Mouse (Mus musculus) Patski (cell line): ENCODE data around the gene Crb1. TPM values are rescaled to one million over a fixed set of nuclear protein-coding genes. Genes with fewer than 3 reads are reported as not detected.
A peak's percentile ranks its signal among the peaks of the same experiment; 100 is the strongest.

Source experiments
- ATAC-seq: fragments of 100-300 bp; one replicate; pipeline ENCODE4 v1.8.0; 2021
- CTCF ChIA-PET: fragments of 350-600 bp; sonication (Branson Sonifier 250); formaldehyde crosslinking; loops from one replicate; lab custom pipeline; 2022; ENCODE audit warnings: inconsistent platforms; lab: Charles Lee
- POLR2A ChIA-PET: fragments of 350-600 bp; sonication (Branson Sonifier 250); formaldehyde crosslinking; loops from one replicate; lab custom pipeline; 2022; ENCODE audit warnings: antibody characterized with exemption, inconsistent platforms; lab: Charles Lee
- DNase-seq: peaks from one replicate; pipeline ENCODE4 v3.0.0-alpha.2; 2011; ENCODE audit warnings: low read depth, low spot score
- H3K27me3 ChIP-seq: fragments of 371-371 bp; one replicate; pipeline ENCODE4 v1.5.1; 2021
- CTCF ChIP-seq: fragments of 100-300 bp; IDR thresholded peaks from one replicate; pipeline ENCODE4 v1.5.1; 2021
- in situ Hi-C: fragments of 300-500 bp; cut with MboI; formaldehyde crosslinking; loops from 3 replicates; pipeline ENCODE4 v1.11.1; 2018; ENCODE audit warnings: low pct_unique_long_range_greater_than_20kb, mixed read lengths
- polyA plus RNA-seq: library from polyadenylated mRNA; unstranded; gene quantifications from one replicate; pipeline ENCODE4 v1.2.3, GENCODE M21; 2021

The Crb1 gene
- polyA plus RNA-seq, 1 experiment from 2014 or later, result 0.06 TPM

GRCm38 (mm10) chr1:139224309-139224949 is 152.5 kb downstream of the Crb1 start:
- in situ Hi-C loops, result no loop called here
- no peak for DNase-seq
- TF ChIP-seq CTCF, result no peak
- H3K27me3 ChIP-seq, result peaks cover 37% of the 10 kb centered on the region
- ATAC-seq, result no peak
- POLR2A ChIA-PET, result no interaction called here
- CTCF ChIA-PET, result interaction anchor here (1.6 kb wide), 1 partner anchor 10 kb away, joined by 5 read pairs; no protein-coding TSS in a partner anchor

GRCm38 (mm10) chr1:139223804-139224203 is 153.1 kb downstream of the Crb1 start:
- in situ Hi-C loops, result no loop called here
- ATAC-seq (no peak), DNase-seq (no peak)
- ChIA-PET CTCF (interaction anchor here (1.6 kb wide), 1 partner anchor 9 kb away, joined by 5 read pairs; no protein-coding TSS in a partner anchor), POLR2A (no interaction called here)
- H3K27me3 ChIP-seq, result peaks cover 37% of the 10 kb centered on the region
- TF ChIP-seq CTCF, result no peak

GRCm38 (mm10) chr1:139215311-139215710 is 161.6 kb downstream of the Crb1 start:
- ATAC-seq (no peak), DNase-seq (no peak)
- peaks cover 21% of the 10 kb centered on the region for H3K27me3 ChIP-seq
- in situ Hi-C loops, result no loop called here
- no peak for TF ChIP-seq CTCF
- ChIA-PET CTCF (no interaction called here), POLR2A (no interaction called here)

GRCm38 (mm10) chr1:139210505-139210904 is 166.4 kb downstream of the Crb1 start:
- TF ChIP-seq CTCF, result no peak
- in situ Hi-C loops, result no loop called here
- ATAC-seq (peak; percentile 64), DNase-seq (no peak)
- peaks cover 28% of the 10 kb centered on the region for H3K27me3 ChIP-seq
- CTCF ChIA-PET, result no interaction called here
- POLR2A ChIA-PET, result no interaction called here

- TF ChIP-seq CTCF, result no peak
- DNase-seq (no peak), ATAC-seq (peak; percentile 55)
- ChIA-PET CTCF (interaction anchor here (0.7 kb wide), 1 partner anchor 47 kb away, joined by 3 read pairs; no protein-coding TSS in a partner anchor), POLR2A (no interaction called here)
- in situ Hi-C loops, result no loop called here
- H3K27me3 ChIP-seq, result peaks cover 29% of the 10 kb centered on the region
Measured at GRCm38 (mm10) chr1:139209796-139210195, 167.1 kb downstream of the Crb1 start.

- peaks cover 34% of the 10 kb centered on the region for H3K27me3 ChIP-seq
- in situ Hi-C loops, result no loop called here
- CTCF ChIA-PET, result interaction anchor here (1.5 to 1.6 kb wide), 2 partner anchors 10 to 20 kb away, joined by 3 to 4 read pairs; no protein-coding TSS in a partner anchor
- no peak for DNase-seq
- ATAC-seq, result no peak
- POLR2A ChIA-PET, result no interaction called here
- TF ChIP-seq CTCF, result no peak
Measured at GRCm38 (mm10) chr1:139206259-139206658, 170.6 kb downstream of the Crb1 start.

- ChIA-PET POLR2A (no interaction called here), CTCF (no interaction called here)
- no peak for TF ChIP-seq CTCF
- ATAC-seq (no peak), DNase-seq (no peak)
- in situ Hi-C loops, result no loop called here
- H3K27me3 ChIP-seq, result peaks cover 31% of the 10 kb centered on the region
Measured at GRCm38 (mm10) chr1:139203026-139203425, 173.9 kb downstream of the Crb1 start.

- CTCF ChIA-PET, result no interaction called here
- no peak for ATAC-seq
- POLR2A ChIA-PET, result no interaction called here
- DNase-seq, result no peak
- no peak for TF ChIP-seq CTCF
- in situ Hi-C loops, result no loop called here
- peaks cover 5% of the 10 kb centered on the region for H3K27me3 ChIP-seq
Measured at GRCm38 (mm10) chr1:139194428-139195028, 182.4 kb downstream of the Crb1 start.

GRCm38 (mm10) chr1:139194011-139194410 is 182.9 kb downstream of the Crb1 start:
- in situ Hi-C loops, result no loop called here
- POLR2A ChIA-PET, result no interaction called here
- ATAC-seq, result no peak

GRCm38 (mm10) chr1:139192635-139193034 is 184.3 kb downstream of the Crb1 start:
- no peak for TF ChIP-seq CTCF
- DNase-seq, result no peak
- ChIA-PET POLR2A (no interaction called here), CTCF (no interaction called here)
- H3K27me3 ChIP-seq, result peaks cover 5% of the 10 kb centered on the region
- ATAC-seq, result no peak
- in situ Hi-C loops, result no loop called here

More at GRCm38 (mm10) chr1:139194011-139194410, 182.9 kb downstream of the Crb1 start:
- no peak for TF ChIP-seq CTCF
- DNase-seq, result no peak
- H3K27me3 ChIP-seq, result peaks cover 5% of the 10 kb centered on the region
- CTCF ChIA-PET, result no interaction called here

- in situ Hi-C loops, result no loop called here
- ATAC-seq (no peak), DNase-seq (no peak)
- H3K27me3 ChIP-seq, result no peaks in the 10 kb centered on the region
- POLR2A ChIA-PET, result no interaction called here
- CTCF ChIA-PET, result interaction anchor here (0.8 to 2.1 kb wide), 2 partner anchors 8 to 9 kb away, joined by 3 to 12 read pairs; no protein-coding TSS in a partner anchor
- TF ChIP-seq CTCF, result no peak
Measured at GRCm38 (mm10) chr1:139180481-139181149, 196.3 kb downstream of the Crb1 start.
